Mouse (Mus musculus) liver, embryonic 11.5 days (tissue): ENCODE measurements around the gene Fat3. TPM values are rescaled to one million over a fixed set of nuclear protein-coding genes. Genes with fewer than 3 reads are reported as not detected.

Experiments
- ATAC-seq: fragments of 200-750 bp; cut with Nextera tagmentation; replicated peaks from 2 replicates; pipeline ENCODE4 v1.8.0; 2017; ENCODE audit warnings: moderate number of reproducible peaks, mild to moderate bottlenecking, moderate TSS enrichment, moderate library complexity; ENCODE audit not compliant: low FRiP score
- DNase-seq: peaks from one replicate; pipeline ENCODE4 v3.0.0-alpha.2; 2017; ENCODE audit warnings: low spot score
- H3K27ac ChIP-seq: fragments of 300-500 bp; sonication (generic); 2 replicates; pipeline ENCODE4 v1.5.1; 2014; ENCODE audit warnings: mild to moderate bottlenecking, low read depth, low read length, control low read depth
- H3K27me3 ChIP-seq: fragments of 300-500 bp; sonication (generic); replicated peaks from 2 replicates; pipeline ENCODE4 v1.6.1; 2014; ENCODE audit warnings: low read length, mixed read lengths; ENCODE audit not compliant: control insufficient read depth, insufficient read depth
- H3K36me3 ChIP-seq: fragments of 300-500 bp; sonication (generic); 2 replicates; pipeline ENCODE4 v1.6.1; 2014; ENCODE audit warnings: mild to moderate bottlenecking, low read length, moderate library complexity, mixed read lengths; ENCODE audit not compliant: control insufficient read depth, insufficient read depth
- H3K4me1 ChIP-seq: fragments of 300-500 bp; sonication (generic); replicated peaks from 2 replicates; pipeline ENCODE4 v1.6.1; 2014; ENCODE audit warnings: low read length, mixed read lengths; ENCODE audit not compliant: control insufficient read depth, insufficient read depth
- H3K4me2 ChIP-seq: fragments of 300-500 bp; sonication (generic); 2 replicates; pipeline ENCODE4 v1.6.1; 2014; ENCODE audit warnings: mild to moderate bottlenecking, control low read depth, moderate library complexity
- H3K4me3 ChIP-seq: fragments of 300-500 bp; sonication (generic); 2 replicates; pipeline ENCODE4 v1.5.1; 2014; ENCODE audit warnings: low read depth, low read length, control low read depth
- H3K9ac ChIP-seq: fragments of 300-500 bp; sonication (generic); 2 replicates; pipeline ENCODE4 v1.6.1; 2014; ENCODE audit warnings: low read depth, low read length, control low read depth
- H3K9me3 ChIP-seq: fragments of 300-500 bp; sonication (generic); 2 replicates; pipeline ENCODE4 v1.6.1; 2016; ENCODE audit warnings: low read length, inconsistent platforms, mixed read lengths; ENCODE audit not compliant: control insufficient read depth
- WGBS: fragments of 180-500 bp; shearing (Covaris S2); extraction: QIAGEN DNeasy Blood & Tissue Kit; methylation state at CpG from one replicate; pipeline ENCODE4 v1.1.7; 2014; 5-methylcytosine and 5-hydroxymethylcytosine counted together
- polyA plus RNA-seq: library from polyadenylated mRNA; unstranded; fragments of >200 nt; fragmentation: Nextera tagmentation; extraction: Ambion mirVana; gene quantifications from 2 replicates; pipeline ENCODE4 v1.2.1, GENCODE M21; 2014

Gene Fat3
- polyA plus RNA-seq, 1 experiment from 2014 or later, result 1.5 TPM

DNA sequence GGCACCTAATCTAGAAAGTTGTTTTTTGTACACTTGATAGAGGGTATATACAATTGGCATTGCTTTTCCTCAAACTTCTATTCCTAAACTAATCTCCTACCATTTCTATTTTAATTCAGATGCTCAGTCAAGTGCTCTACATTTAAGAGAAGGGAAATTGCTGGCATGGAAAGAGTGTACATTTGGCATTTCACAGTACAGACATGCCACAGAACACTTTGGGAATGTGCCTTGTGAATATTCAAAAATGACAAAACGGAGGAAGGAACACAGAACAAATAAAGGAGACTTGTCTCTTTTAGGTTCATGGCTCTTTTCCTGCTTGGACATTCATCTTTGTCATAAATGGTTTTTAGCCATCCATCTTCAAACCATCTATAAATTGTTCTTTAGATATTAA, 498.1 kb downstream of the Fat3 start:
- H3K9me3 ChIP-seq, result no peaks in the 10 kb centered on the region
- WGBS, result 86% methylated on average over 1 of the region's 1 CpGs
- no peak overlapping the region for H3K27ac ChIP-seq
- DNase-seq (no peak), ATAC-seq (no peak)
- H3K4me3 ChIP-seq, result no peak overlapping the region
- no peaks in the 10 kb centered on the region for H3K36me3 ChIP-seq
- no peaks in the 10 kb centered on the region for H3K4me1 ChIP-seq
- no peak overlapping the region for H3K4me2 ChIP-seq
- H3K27me3 ChIP-seq, result no peaks in the 10 kb centered on the region
- H3K9ac ChIP-seq, result no peak overlapping the region

DNA sequence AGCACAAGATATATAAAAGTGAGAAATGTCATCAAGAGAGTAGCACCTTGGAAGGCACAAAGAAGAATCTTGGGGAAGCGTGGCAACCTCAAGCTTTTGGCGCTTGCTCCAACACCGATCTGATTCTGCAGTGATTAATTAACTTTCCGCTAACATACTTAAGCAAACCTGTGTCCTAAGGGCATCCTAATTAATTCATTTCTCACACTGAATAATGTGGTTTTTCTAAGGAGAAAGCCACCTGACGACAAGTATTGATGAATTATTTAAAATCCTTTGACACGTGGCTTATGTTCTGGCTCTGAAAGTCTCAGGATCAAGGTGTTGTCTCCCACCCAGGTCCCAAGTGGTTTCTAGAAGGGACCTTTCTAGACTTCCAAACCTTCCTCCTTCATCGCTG, 506.3 kb downstream of the Fat3 start:
- no peak overlapping the region for H3K4me3 ChIP-seq
- DNase-seq (no peak), ATAC-seq (no peak)
- H3K27ac ChIP-seq, result no peak overlapping the region
- H3K9ac ChIP-seq, result no peak overlapping the region
- no peaks in the 10 kb centered on the region for H3K27me3 ChIP-seq
- no peaks in the 10 kb centered on the region for H3K4me1 ChIP-seq
- 85% methylated on average over 7 of the region's 7 CpGs for whole genome bisulfite sequencing
- H3K9me3 ChIP-seq, result no peaks in the 10 kb centered on the region
- H3K4me2 ChIP-seq, result no peak overlapping the region
- no peaks in the 10 kb centered on the region for H3K36me3 ChIP-seq

DNA sequence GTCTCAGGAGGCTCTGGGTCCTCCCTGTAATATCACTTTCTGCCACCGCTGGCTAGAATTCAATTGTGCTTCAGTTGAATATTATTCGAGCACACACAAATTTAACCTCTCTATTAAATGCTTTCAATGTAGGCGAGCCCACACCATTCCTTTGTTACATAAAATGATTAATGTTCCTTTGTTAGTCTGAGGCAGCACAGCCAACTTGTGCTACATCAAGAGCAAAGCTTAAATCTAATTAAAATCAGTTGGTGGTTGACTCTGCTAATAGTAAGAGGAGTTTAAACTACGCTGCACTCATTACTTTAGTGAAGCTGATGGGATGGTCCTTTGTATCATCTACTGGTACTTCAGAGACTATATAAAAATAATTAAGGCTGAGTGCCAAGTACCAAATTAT, 506.9 kb downstream of the Fat3 start:
- DNase-seq, result no peak
- H3K36me3 ChIP-seq, result no peaks in the 10 kb centered on the region
- H3K9me3 ChIP-seq, result no peaks in the 10 kb centered on the region
- ATAC-seq, result no peak
- no peak overlapping the region for H3K9ac ChIP-seq
- WGBS, result 83% methylated on average over 4 of the region's 4 CpGs
- no peaks in the 10 kb centered on the region for H3K27me3 ChIP-seq
- H3K4me1 ChIP-seq, result no peaks in the 10 kb centered on the region
- H3K27ac ChIP-seq, result no peak overlapping the region
- no peak overlapping the region for H3K4me3 ChIP-seq
- H3K4me2 ChIP-seq, result no peak overlapping the region

DNA sequence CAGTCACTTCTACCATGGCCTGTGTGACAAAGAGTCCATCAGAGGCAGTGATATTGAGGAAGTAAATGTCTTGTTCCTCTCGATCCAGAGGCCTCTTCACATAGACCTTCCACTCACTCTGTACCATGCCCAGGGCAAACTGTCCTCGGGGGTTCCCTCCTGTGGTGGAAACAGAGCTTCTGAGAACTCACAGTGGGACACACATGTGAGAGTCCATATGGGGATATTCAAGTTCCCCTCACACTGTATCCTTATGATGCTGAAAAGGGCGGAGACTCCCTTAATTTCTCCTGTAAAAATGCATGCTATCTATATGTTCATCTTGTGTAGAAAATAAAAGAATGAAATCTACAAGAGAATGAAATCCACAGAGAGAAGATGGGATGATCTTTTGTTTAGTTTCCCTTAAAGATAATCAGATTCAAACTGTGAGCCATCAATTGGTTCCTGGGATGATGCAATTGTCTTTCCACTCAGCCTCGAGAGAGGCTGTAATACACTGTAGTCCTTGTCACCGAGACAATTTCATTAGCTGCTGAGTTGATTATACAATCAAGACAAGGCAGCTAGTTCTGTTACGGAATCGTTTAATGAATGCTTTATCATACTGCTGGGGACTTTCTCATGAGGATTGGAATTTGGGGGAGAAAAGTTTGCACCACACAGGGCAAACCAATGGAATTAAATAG, 508.8 kb downstream of the Fat3 start:
- 73% methylated on average over 7 of the region's 7 CpGs for WGBS
- DNase-seq, result no peak
- Histone ChIP-seq H3K9ac (no peak overlapping the region), H3K4me3 (no peak overlapping the region), H3K4me1 (no peaks in the 10 kb centered on the region), H3K27ac (no peak overlapping the region), H3K9me3 (no peaks in the 10 kb centered on the region), H3K27me3 (no peaks in the 10 kb centered on the region), H3K4me2 (no peak overlapping the region), H3K36me3 (no peaks in the 10 kb centered on the region)
- no peak for ATAC-seq

DNA sequence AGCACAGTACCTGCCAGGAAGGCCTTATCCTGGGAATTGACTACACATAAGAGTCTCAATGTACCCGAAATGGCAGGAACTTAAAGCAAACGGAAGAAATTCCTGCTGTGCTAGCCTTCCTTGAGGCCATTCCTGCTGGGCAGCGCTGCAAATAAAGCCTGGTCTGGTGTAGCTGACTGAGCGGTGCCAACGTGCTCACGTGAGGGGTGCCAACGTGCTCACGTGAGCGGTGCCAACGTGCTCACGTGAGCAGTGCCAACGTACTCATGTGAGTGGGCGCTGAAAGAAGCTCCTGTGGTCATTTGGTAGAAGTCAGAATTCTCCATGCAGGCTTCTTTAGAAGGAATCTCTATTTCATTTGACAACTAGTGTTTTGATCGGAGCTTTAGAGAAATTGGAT, 522.8 kb downstream of the Fat3 start:
- H3K27me3 ChIP-seq, result no peaks in the 10 kb centered on the region
- no peak overlapping the region for H3K4me2 ChIP-seq
- no peak overlapping the region for H3K27ac ChIP-seq
- no peaks in the 10 kb centered on the region for H3K36me3 ChIP-seq
- no peak overlapping the region for H3K9ac ChIP-seq
- DNase-seq (no peak), ATAC-seq (no peak)
- H3K4me3 ChIP-seq, result no peak overlapping the region
- WGBS, result 87% methylated on average over 14 of the region's 14 CpGs
- H3K9me3 ChIP-seq, result no peaks in the 10 kb centered on the region
- no peaks in the 10 kb centered on the region for H3K4me1 ChIP-seq

DNA sequence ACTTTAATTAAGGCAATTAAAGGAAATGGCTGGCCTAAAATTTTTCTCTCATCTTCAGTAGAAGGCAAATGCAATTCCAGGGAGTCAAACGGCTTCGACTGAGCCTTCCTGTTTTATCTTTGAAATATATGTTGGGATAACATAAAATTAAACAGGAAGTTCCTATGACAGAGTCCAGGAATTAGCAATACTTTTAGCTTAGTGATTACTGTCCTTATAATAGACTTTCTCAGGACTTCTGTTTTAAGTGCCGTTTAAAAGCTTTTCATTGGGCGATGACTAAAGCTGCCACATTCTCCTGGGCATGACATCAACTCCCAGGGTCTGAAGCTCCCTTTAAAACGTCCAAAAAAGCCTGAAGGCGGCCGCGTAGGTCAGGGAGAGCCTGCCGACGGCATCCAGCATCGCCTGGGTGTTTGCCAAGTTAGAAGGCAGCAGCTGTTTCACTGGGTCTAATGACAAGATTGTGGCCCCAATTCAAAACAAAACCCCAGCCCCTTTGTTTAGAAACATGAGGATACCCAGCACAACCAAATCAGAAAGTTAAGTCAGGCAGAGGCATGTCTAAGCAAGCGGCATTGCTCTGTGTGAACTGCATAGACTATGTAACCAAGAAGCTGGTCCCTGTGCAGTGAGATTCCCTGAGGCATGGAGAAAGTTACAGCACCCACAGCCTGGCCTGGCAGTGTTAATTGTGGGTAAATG, 524.0 kb downstream of the Fat3 start:
- Histone ChIP-seq H3K4me1 (no peaks in the 10 kb centered on the region), H3K9ac (no peak overlapping the region), H3K9me3 (no peaks in the 10 kb centered on the region), H3K4me3 (no peak overlapping the region), H3K27me3 (no peaks in the 10 kb centered on the region), H3K4me2 (no peak overlapping the region), H3K36me3 (no peaks in the 10 kb centered on the region), H3K27ac (no peak overlapping the region)
- DNase-seq (no peak), ATAC-seq (no peak)
- 69% methylated on average over 12 of the region's 12 CpGs for WGBS

DNA sequence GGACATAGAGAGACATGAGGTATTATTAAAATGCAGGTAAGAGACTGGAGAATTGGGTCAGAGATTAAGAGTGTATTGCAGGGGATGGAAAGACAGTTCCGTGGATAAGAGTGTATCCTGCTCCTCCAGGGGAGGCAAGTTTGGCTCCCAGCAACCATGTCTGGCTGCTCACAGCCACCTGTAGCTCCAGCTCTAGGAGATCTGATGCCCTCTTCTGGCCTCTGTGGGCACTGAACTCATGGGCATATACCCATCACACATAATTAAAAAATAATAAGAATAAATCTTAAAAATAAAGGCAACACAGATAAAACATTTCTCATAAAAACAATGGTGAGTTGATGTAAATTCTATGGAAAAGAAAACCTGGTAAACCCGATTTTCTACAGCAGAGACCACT, 525.1 kb downstream of the Fat3 start:
- Histone ChIP-seq H3K4me1 (no peaks in the 10 kb centered on the region), H3K9ac (no peak overlapping the region), H3K27me3 (no peaks in the 10 kb centered on the region), H3K4me3 (no peak overlapping the region), H3K4me2 (no peak overlapping the region), H3K27ac (no peak overlapping the region), H3K9me3 (no peaks in the 10 kb centered on the region), H3K36me3 (no peaks in the 10 kb centered on the region)
- DNase-seq, result no peak
- ATAC-seq, result no peak
- 84% methylated on average over 2 of the region's 2 CpGs for WGBS

DNA sequence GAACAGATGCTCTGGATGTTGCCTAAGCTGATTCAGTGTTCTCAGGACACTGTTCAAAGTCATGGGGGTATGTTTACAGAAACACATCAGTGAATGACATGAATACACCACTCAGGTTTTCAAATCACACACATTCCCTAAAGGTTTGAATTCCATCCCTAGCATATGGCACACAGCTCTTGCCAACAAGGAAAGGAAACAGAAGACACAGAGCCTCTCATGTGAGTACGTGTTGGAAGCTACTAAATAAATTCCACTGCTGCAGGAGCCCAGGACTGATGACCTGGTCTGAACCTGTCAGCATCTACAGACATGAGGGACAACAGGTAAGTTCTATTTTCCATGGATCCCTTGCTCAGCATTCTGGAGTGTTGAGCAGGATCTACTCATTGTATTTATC, 528.9 kb downstream of the Fat3 start:
- H3K4me2 ChIP-seq, result no peak overlapping the region
- no peak overlapping the region for H3K27ac ChIP-seq
- H3K9ac ChIP-seq, result no peak overlapping the region
- H3K36me3 ChIP-seq, result no peaks in the 10 kb centered on the region
- 70% methylated on average over 1 of the region's 1 CpGs for WGBS
- H3K9me3 ChIP-seq, result no peaks in the 10 kb centered on the region
- DNase-seq, result no peak
- no peak overlapping the region for H3K4me3 ChIP-seq
- no peaks in the 10 kb centered on the region for H3K27me3 ChIP-seq
- no peaks in the 10 kb centered on the region for H3K4me1 ChIP-seq
- ATAC-seq, result no peak

DNA sequence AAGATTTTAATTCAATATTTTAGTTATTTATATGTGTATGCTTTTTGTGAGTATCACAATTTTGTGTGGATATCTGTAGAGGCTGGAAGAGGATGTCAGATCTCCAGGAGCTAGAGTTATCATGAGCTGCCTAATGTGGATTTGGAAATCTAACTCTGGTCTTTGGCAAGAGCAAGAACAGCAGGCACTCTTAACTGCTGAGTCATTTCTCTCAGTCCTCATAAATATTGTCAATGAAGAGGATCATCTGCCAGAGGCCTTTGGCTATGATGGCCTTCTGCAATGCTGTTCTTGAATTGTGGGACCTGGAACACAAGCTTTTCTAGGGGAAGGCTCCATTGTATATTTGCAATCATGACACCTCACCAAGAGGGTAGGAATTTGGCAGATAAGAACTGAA, 529.7 kb downstream of the Fat3 start:
- DNase-seq (no peak), ATAC-seq (no peak)
- no peaks in the 10 kb centered on the region for H3K36me3 ChIP-seq
- H3K4me2 ChIP-seq, result no peak overlapping the region
- H3K27me3 ChIP-seq, result no peaks in the 10 kb centered on the region
- no peak overlapping the region for H3K27ac ChIP-seq
- no peak overlapping the region for H3K9ac ChIP-seq
- H3K4me3 ChIP-seq, result no peak overlapping the region
- H3K9me3 ChIP-seq, result no peaks in the 10 kb centered on the region
- no peaks in the 10 kb centered on the region for H3K4me1 ChIP-seq
